Mouse (Mus musculus) kidney, adult 10 weeks (tissue): ENCODE data around the gene Ly6g6e. TPM values are rescaled to one million over a fixed set of nuclear protein-coding genes. Genes with fewer than 3 reads are reported as not detected.

ENCODE experiments used
- polyA plus RNA-seq: library from polyadenylated mRNA; stranded (reverse); fragments of 350-450 nt; fragmentation: Illumina TruSeq; extraction: RNeasy Lipid Tissue Mini Kit (QIAGEN cat#74804); gene quantifications from one replicate; pipeline ENCODE4 v1.2.3, GENCODE M21; 2014; ENCODE audit warnings: low read depth, low replicate concordance

Gene Ly6g6e
- not detected for polyA plus RNA-seq

GRCm38 (mm10) chr17:35076507-35077176 lies at the start of gene Ly6g6e:
Gene Ly6g6e (plus strand): TSS chr17:35076902.

GRCm38 (mm10) chr17:35027277-35028068 lies 49.2 kb upstream of the Ly6g6e start, which contains the start of gene Sapcd1:
Gene Sapcd1 (minus strand): TSS chr17:35028016.

GRCm38 (mm10) chr17:35046681-35047455 lies 29.8 kb upstream of the Ly6g6e start, which contains the start of gene Msh5:
Gene Msh5 (minus strand): TSS chr17:35046745.

GRCm38 (mm10) chr17:35049561-35050016 lies 27.1 kb upstream of the Ly6g6e start, which contains the start of gene Clic1:
Gene Clic1 (plus strand): TSS chr17:35049966.

GRCm38 (mm10) chr17:35058911-35059892 lies 17.5 kb upstream of the Ly6g6e start, which contains the start of gene Ddah2:
Gene Ddah2 (plus strand): TSS chr17:35059035.

GRCm38 (mm10) chr17:35064951-35065947 lies 11.5 kb upstream of the Ly6g6e start, which contains the start of gene Ly6g6c:
Gene Ly6g6c (plus strand): TSS chr17:35065388.

GRCm38 (mm10) chr17:35066084-35066483 lies 10.6 kb upstream of the Ly6g6e start, which contains the start of gene Mpig6b:
Gene Mpig6b (minus strand): TSS chr17:35066184.

GRCm38 (mm10) chr17:35077786-35078233 lies 1.1 kb downstream of the Ly6g6e start, which contains the start of gene Ly6g6d:
Gene Ly6g6d (minus strand): TSS chr17:35078065.

GRCm38 (mm10) chr17:35085208-35085865 lies 8.6 kb downstream of the Ly6g6e start, which contains the start of gene Ly6g6f:
Gene Ly6g6f (minus strand): TSS chr17:35085610.

GRCm38 (mm10) chr17:35088825-35089644 lies 12.3 kb downstream of the Ly6g6e start, which contains the start of gene Abhd16a:
Gene Abhd16a (plus strand): TSS chr17:35089263.

GRCm38 (mm10) chr17:35108097-35108496 lies 31.4 kb downstream of the Ly6g6e start, which contains the start of gene Ly6g5c:
Gene Ly6g5c (plus strand): TSS chr17:35108279.

GRCm38 (mm10) chr17:35115046-35116019 lies 38.6 kb downstream of the Ly6g6e start, which contains the start of gene Ly6g5b:
Gene Ly6g5b (minus strand): TSS chr17:35115428.

GRCm38 (mm10) chr17:35121143-35121799 lies 44.6 kb downstream of the Ly6g6e start, which contains the start of gene Gpank1:
Gene Gpank1 (plus strand): TSS chr17:35121455.

GRCm38 (mm10) chr17:35121871-35122303 lies 45.2 kb downstream of the Ly6g6e start, which contains the start of gene Csnk2b:
Gene Csnk2b (minus strand): TSS chr17:35122053.

GRCm38 (mm10) chr17:35126206-35126611 lies 49.5 kb downstream of the Ly6g6e start, which contains the start of gene D17H6S53E:
Gene D17H6S53E (plus strand): TSS chr17:35126373.

